Mouse (Mus musculus): Measurements from ENCODE around the gene Itln1. TPM values are rescaled to one million over a fixed set of nuclear protein-coding genes. Genes with fewer than 3 reads are reported as not detected.
"Not testable (repeated sequence)": the region's sequence is repeated elsewhere in the genome, so short reads cannot be mapped to it uniquely, and the experiment has no call there.

Gene Itln1
- polyA plus RNA-seq, 1 experiment: not detected

DNA sequence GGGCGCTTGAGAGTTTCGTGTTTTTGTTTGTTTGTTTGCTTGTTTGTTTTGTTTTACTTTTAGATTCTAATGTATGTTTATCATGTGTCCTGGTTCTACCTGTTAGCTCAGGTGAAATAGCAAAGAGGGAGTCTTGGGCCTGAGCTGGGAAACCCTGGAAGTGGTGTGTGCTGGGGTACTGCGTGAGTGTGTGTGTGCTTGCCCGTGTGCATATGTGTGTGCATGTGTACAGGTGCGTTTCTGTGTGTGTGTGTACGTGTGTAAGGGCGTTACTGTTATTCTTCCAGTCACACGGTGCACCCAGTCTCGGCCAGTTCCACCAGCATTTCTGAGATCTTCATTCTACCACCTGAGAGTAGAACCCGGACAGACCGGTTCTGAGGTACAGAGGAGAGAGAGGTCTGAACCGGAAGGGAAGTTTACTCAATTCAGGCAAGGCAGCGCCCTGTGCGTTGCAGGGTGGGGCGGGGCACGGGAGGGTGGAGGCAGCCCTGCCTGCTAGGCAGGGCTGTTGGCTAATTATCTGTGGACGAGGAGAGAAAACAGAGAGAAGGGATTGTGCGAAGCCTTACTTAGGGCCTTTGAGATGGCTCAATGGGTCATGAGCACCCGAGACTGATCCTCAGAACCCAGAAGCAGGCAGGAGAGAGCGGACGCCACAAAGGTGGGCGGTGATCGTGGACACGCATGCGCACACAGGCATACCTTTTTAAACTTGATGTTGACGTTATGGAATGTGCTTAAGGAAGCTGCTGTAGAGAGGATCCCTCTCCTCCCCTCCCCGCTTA lies 57.1 kb downstream of the Itln1 start:
- Histone ChIP-seq H3K27me3 (replicated peaks; ENCODE audit: control insufficient read depth, insufficient read depth, low read length) (no peaks in the 10 kb centered on the region), H3K4me3 (ENCODE audit: insufficient read depth, low read depth, low read length) (peak overlapping the region; percentile 18; the same call in 1 of the 2 replicates), H3K36me3 (ENCODE audit: control insufficient read depth, insufficient read depth, low read length) (no peaks in the 10 kb centered on the region), H3K4me1 (ENCODE audit: control insufficient read depth, insufficient read depth, low read length) (no peaks in the 10 kb centered on the region), H3K27ac (ENCODE audit: insufficient read depth, low read depth, low read length) (peak overlapping the region; percentile 47; the same call in 1 of the 2 replicates)
- DNase-seq: peak; percentile 29
- WGBS: 69% methylated on average over 27 of the region's 27 CpGs
- no peak for TF ChIP-seq POLR2A (IDR thresholded peaks at IDR 0.05; ENCODE audit: low read depth, low read length)
- TF ChIP-seq CTCF (conservative IDR thresholded peaks at IDR 0.05; ENCODE audit: insufficient read depth, insufficient read length, low read depth, low read length): no peak

DNA sequence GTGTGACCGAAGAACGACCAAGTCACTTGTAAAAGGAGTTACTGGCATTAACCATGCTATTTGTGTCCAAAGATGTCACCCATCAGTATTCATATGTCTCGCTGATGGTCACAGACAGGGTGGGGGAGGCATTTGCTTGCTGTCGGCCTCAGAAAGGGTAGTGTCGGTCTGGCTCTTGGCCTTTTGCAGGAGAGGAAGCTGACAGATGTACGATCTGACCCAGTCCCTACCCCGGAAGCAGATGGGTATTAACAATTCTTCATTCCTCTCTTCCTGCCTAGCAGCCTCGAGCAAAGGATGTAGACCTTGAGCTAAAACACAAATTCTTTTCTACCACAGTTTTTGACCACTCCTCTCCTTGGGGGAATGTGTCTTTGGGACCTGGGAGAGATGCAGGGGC lies 58.0 kb downstream of the Itln1 start:
- DNase-seq: no peak
- H3K36me3 ChIP-seq (ENCODE audit: control insufficient read depth, insufficient read depth, low read length): no peaks in the 10 kb centered on the region
- H3K4me3 ChIP-seq (ENCODE audit: insufficient read depth, low read depth, low read length): no peak overlapping the region
- 51% methylated on average over 8 of the region's 8 CpGs for WGBS
- TF ChIP-seq POLR2A (IDR thresholded peaks at IDR 0.05; ENCODE audit: low read depth, low read length) (no peak), CTCF (conservative IDR thresholded peaks at IDR 0.05; ENCODE audit: insufficient read depth, insufficient read length, low read depth, low read length) (no peak)
- H3K27me3 ChIP-seq (replicated peaks; ENCODE audit: control insufficient read depth, insufficient read depth, low read length): no peaks in the 10 kb centered on the region
- no peak overlapping the region for H3K27ac ChIP-seq (ENCODE audit: insufficient read depth, low read depth, low read length)
- no peaks in the 10 kb centered on the region for H3K4me1 ChIP-seq (ENCODE audit: control insufficient read depth, insufficient read depth, low read length)

DNA sequence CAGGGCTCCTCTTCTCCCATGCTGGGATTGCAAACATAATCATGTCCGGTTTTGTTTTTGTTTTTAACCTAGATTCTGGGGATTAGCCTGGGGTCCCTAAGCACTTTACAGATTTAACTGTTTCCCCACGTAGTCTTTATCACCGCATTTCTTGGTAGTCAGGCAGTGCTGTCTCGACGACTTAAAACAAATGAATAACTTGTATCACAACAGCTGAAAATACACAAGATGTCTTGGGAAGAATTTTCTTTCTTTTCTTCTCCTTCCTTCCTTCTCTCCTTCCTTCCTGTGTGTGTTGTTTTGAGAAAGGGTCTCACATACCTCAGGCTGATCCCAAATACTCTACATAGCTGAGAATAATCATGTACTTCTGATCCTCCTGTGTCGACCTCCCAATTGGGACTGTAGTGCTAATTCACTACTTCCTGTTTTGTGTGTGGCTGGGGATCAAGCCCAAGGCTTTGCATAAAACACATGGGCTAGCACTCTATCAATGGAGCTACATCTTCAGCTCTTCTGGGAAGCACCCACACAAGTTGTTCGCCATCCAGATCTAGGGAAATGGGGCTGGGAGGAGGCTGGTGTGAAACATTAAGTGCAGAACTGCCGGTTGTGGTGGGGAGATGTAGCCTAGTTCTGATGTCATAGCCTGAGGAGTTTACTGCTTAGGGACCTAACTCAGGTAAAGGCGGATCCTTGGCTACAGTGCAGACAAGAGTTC lies 61.0 kb downstream of the Itln1 start:
- Histone ChIP-seq H3K4me3 (ENCODE audit: insufficient read depth, low read depth, low read length) (no peak overlapping the region), H3K4me1 (ENCODE audit: control insufficient read depth, insufficient read depth, low read length) (no peaks in the 10 kb centered on the region), H3K27me3 (replicated peaks; ENCODE audit: control insufficient read depth, insufficient read depth, low read length) (no peaks in the 10 kb centered on the region), H3K27ac (ENCODE audit: insufficient read depth, low read depth, low read length) (no peak overlapping the region), H3K36me3 (ENCODE audit: control insufficient read depth, insufficient read depth, low read length) (no peaks in the 10 kb centered on the region)
- 65% methylated on average over 9 of the region's 9 CpGs for WGBS
- TF ChIP-seq CTCF (conservative IDR thresholded peaks at IDR 0.05; ENCODE audit: insufficient read depth, insufficient read length, low read depth, low read length) (no peak), POLR2A (IDR thresholded peaks at IDR 0.05; ENCODE audit: low read depth, low read length) (no peak)
- DNase-seq: no peak

DNA sequence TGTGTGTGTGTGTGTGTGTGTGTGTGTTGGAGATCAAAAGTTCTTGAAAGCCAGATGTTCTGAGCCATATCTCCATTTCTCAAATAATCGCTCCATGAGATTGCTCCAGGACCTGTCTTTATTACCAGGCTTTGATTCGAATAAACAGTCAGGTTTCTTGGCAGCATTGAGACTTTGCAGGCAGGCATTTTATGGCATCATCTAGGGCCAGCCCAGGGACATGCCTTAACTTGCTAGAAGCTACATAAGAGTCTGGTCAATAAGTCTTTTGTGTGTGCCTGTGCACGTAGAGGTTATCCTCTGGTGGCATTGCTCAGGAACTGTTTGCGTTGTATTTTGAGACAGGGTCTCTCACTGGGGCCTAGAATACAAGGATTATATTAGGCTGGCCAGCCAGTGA lies 61.6 kb downstream of the Itln1 start:
- TF ChIP-seq CTCF (conservative IDR thresholded peaks at IDR 0.05; ENCODE audit: insufficient read depth, insufficient read length, low read depth, low read length) (no peak), POLR2A (IDR thresholded peaks at IDR 0.05; ENCODE audit: low read depth, low read length) (no peak)

DNA sequence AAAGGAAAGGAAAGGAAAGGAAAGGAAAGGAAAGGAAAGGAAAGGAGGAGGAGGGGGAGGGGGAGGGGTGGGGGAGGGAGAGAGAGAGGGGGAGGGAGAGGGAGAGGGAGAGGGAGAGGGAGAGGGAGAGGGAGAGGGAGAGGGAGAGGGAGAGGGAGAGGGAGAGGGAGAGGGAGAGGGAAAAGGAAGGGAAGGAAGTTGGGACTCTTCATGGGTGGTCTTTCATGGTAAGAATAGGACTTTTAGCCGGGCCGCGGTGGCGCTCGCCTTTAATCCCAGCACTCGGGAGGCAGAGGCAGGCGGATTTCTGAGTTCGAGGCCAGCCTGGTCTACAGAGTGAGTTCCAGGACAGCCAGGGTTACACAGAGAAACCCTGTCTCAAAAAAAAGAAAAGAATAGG lies 63.2 kb downstream of the Itln1 start:
- not testable (repeated sequence) for H3K4me3 ChIP-seq (ENCODE audit: insufficient read depth, low read depth, low read length); H3K36me3 ChIP-seq (ENCODE audit: control insufficient read depth, insufficient read depth, low read length); H3K27ac ChIP-seq (ENCODE audit: insufficient read depth, low read depth, low read length); H3K27me3 ChIP-seq (replicated peaks; ENCODE audit: control insufficient read depth, insufficient read depth, low read length); DNase-seq; H3K4me1 ChIP-seq (ENCODE audit: control insufficient read depth, insufficient read depth, low read length)
- WGBS: 80% methylated on average over 8 of the region's 8 CpGs

More for the DNA sequence above, 61.6 kb downstream of the Itln1 start:
- Histone ChIP-seq H3K4me1 (ENCODE audit: control insufficient read depth, insufficient read depth, low read length) (no peaks in the 10 kb centered on the region), H3K36me3 (ENCODE audit: control insufficient read depth, insufficient read depth, low read length) (no peaks in the 10 kb centered on the region), H3K27ac (ENCODE audit: insufficient read depth, low read depth, low read length) (no peak overlapping the region), H3K4me3 (ENCODE audit: insufficient read depth, low read depth, low read length) (no peak overlapping the region), H3K27me3 (replicated peaks; ENCODE audit: control insufficient read depth, insufficient read depth, low read length) (no peaks in the 10 kb centered on the region)
- WGBS: 75% methylated on average over 4 of the region's 4 CpGs
- no peak for DNase-seq

DNA sequence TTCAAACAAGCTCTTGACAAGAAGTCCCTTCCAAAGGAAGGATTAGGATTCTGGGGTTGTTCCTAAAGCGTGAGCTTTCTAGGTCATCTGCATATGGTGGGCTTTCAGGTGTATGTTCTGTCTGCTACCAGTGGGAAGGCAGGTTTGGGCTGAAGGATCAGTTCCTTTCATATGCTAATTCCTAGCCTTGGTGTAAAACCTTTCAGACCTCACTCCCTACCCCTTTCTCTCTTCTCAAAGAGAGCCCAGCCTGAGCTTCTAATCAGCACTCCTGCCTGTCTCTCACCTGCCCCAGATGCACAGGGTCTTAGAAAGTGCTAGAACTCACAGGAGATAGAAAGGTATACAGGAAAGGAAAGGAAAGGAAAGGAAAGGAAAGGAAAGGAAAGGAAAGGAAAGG lies 63.6 kb downstream of the Itln1 start:
- no peak overlapping the region for H3K4me3 ChIP-seq (ENCODE audit: insufficient read depth, low read depth, low read length)
- H3K4me1 ChIP-seq (ENCODE audit: control insufficient read depth, insufficient read depth, low read length): no peaks in the 10 kb centered on the region
- DNase-seq: no peak
- no peaks in the 10 kb centered on the region for H3K36me3 ChIP-seq (ENCODE audit: control insufficient read depth, insufficient read depth, low read length)
- no peak overlapping the region for H3K27ac ChIP-seq (ENCODE audit: insufficient read depth, low read depth, low read length)
- TF ChIP-seq POLR2A (IDR thresholded peaks at IDR 0.05; ENCODE audit: low read depth, low read length): no peak
- TF ChIP-seq CTCF (conservative IDR thresholded peaks at IDR 0.05; ENCODE audit: insufficient read depth, insufficient read length, low read depth, low read length): no peak
- 85% methylated on average over 1 of the region's 1 CpGs for WGBS
- no peaks in the 10 kb centered on the region for H3K27me3 ChIP-seq (replicated peaks; ENCODE audit: control insufficient read depth, insufficient read depth, low read length)

DNA sequence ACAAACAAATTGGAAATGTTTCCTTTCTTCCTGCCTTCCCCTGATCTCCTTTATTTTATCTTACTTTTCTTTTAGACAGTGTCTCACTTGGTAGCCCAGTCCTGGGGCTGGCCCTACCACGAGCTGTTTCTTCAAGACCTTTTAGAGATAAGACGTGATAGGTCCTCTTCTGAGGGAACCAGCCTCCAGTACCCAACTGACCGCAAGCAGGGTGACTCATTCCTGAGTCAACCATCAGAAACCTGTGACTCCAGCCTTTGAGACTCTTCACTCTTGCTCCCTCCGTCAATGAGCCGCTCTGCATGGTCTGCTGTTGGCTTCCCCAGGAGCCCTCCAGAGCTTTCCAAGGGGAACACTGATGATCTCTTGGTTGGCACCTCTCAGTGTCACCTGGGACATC lies 64.2 kb downstream of the Itln1 start:
- Histone ChIP-seq H3K36me3 (ENCODE audit: control insufficient read depth, insufficient read depth, low read length) (no peaks in the 10 kb centered on the region), H3K4me1 (ENCODE audit: control insufficient read depth, insufficient read depth, low read length) (no peaks in the 10 kb centered on the region), H3K27ac (ENCODE audit: insufficient read depth, low read depth, low read length) (no peak overlapping the region), H3K4me3 (ENCODE audit: insufficient read depth, low read depth, low read length) (no peak overlapping the region), H3K27me3 (replicated peaks; ENCODE audit: control insufficient read depth, insufficient read depth, low read length) (no peaks in the 10 kb centered on the region)
- no peak for DNase-seq
- 85% methylated on average over 5 of the region's 5 CpGs for WGBS
- no peak for TF ChIP-seq POLR2A (IDR thresholded peaks at IDR 0.05; ENCODE audit: low read depth, low read length)
- TF ChIP-seq CTCF (conservative IDR thresholded peaks at IDR 0.05; ENCODE audit: insufficient read depth, insufficient read length, low read depth, low read length): no peak
